ENCODE assay signal across 9 mouse cellular contexts in the genomic region with DNA sequence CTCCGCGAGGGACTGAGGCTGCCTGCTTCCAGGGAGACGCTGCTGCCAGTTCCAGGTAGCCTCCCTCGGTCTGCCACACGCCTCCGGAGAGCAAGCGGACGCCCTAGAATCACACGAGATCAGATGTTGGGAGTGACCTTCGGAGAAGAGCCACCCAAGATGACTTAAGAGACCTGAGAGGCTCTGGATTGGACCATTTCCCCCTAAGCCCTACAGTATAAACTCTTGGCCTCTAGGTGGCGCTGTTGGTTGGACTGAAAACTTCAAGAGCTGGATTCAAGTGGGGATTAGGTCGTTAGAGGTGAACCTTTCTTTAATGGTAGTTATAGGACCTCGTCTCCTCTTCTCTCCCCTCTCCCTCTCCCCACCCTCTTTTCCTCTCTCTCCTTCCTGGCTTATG.
DNase-seq lines count a peak whose midpoint lies in the region; ATAC-seq and TF ChIP-seq lines count a peak whose summit lies in the region.
"Had no signal": no experiment of that assay in that cellular context is flagged by ENCODE, and none has a peak within 500 bp of the region (broad histone marks: within the 10 kb centered on the region; RNA-seq: fewer than 3 reads in every experiment).

No protein-coding gene starts in this region.

- H3K27me3 ChIP-seq in kidney, embryonic 15.5 days = peaks cover 19% of the 10 kb centered on the region; the same call in 1 of the 2 replicates
- peaks cover 5% of the 10 kb centered on the region for H3K27me3 ChIP-seq in liver, embryonic 12.5 days (replicated peaks)

- peak; percentile 86 for DNase-seq in B cell, adult 2 months
- DNase-seq in ES-E14 (ENCODE audit: low read depth, low spot score) = peak; percentile 97
- peak; percentile 47 to 65 for DNase-seq in cerebellum, adult 18-20 months
- DNase-seq in frontal cortex, postnatal 25 days (ENCODE audit: low spot score in 2 of 2) = peak; percentile 43 to 62
- peak; percentile 86 for DNase-seq in retina, embryonic 14.5 days (ENCODE audit: low spot score)
- DNase-seq in thymus, postnatal 4 days = peak; percentile 86

- ATAC-seq in kidney, embryonic 15.5 days (replicated peaks; ENCODE audit: low FRiP score) = 0 out of 2 replicates have a peak, but pooled peaks have one; percentile 11
- peak; percentile 36 for ATAC-seq in liver, embryonic 12.5 days

- in situ Hi-C loops in ES-E14 (cut with MboI; ENCODE audit: low sequenced_read_pairs in 2 of 2, unreplicated experiment in 2 of 2) = no loop called here

- peaks cover 0 to 12% of the 10 kb centered on the region in 2 experiments; a peak in 2 of 4 replicates for H3K4me1 ChIP-seq in ES-E14 (ENCODE audit: control insufficient read depth in 2 of 2, insufficient read depth in 2 of 2, low read length in 2 of 2, poor library complexity in 1 of 2)
- H3K4me1 ChIP-seq in kidney, embryonic 15.5 days = peaks cover 14% of the 10 kb centered on the region
- H3K4me1 ChIP-seq in liver, embryonic 12.5 days = peaks cover 30% of the 10 kb centered on the region

- no peak overlapping the region for H3K4me3 ChIP-seq in ES-E14 (ENCODE audit: insufficient read depth in 1 of 2, low read depth in 1 of 2, low read length in 2 of 2, poor library complexity in 1 of 2, severe bottlenecking in 1 of 2)
- H3K4me3 ChIP-seq in kidney, embryonic 15.5 days (replicated peaks) = no peak overlapping the region
- H3K4me3 ChIP-seq in liver, embryonic 12.5 days = no peak overlapping the region
- H3K4me3 ChIP-seq: heart, embryonic 13.5 days had no signal

- H3K27ac ChIP-seq in ES-E14 (ENCODE audit: insufficient read depth, low read depth, low read length, poor library complexity, severe bottlenecking) = no peak overlapping the region
- H3K27ac ChIP-seq in kidney, embryonic 15.5 days = no peak overlapping the region
- H3K27ac ChIP-seq in liver, embryonic 12.5 days = no peak overlapping the region
- H3K27ac ChIP-seq: heart, embryonic 13.5 days had no signal

- no peaks in the 10 kb centered on the region for H3K9me3 ChIP-seq in ES-E14 (ENCODE audit: control insufficient read depth, insufficient read depth, low read depth, low read length)
- H3K9me3 ChIP-seq in kidney, embryonic 15.5 days (replicated peaks) = peaks cover 2% of the 10 kb centered on the region; the same call in 1 of the 2 replicates
- H3K9me3 ChIP-seq in liver, embryonic 12.5 days (replicated peaks) = peaks cover 6% of the 10 kb centered on the region

- H3K36me3 ChIP-seq in ES-E14 (ENCODE audit: control insufficient read depth, insufficient read depth, low read length, poor library complexity, severe bottlenecking) = no peaks in the 10 kb centered on the region
- no peaks in the 10 kb centered on the region for H3K36me3 ChIP-seq in kidney, embryonic 15.5 days
- no peaks in the 10 kb centered on the region for H3K36me3 ChIP-seq in liver, embryonic 12.5 days
- H3K36me3 ChIP-seq: heart, embryonic 13.5 days had no signal

- 12% methylated on average over 13 of the region's 13 CpGs for WGBS in kidney, embryonic 15.5 days
- WGBS in liver, embryonic 12.5 days (ENCODE audit: insufficient replicate concordance) = 14% methylated on average over 13 of the region's 13 CpGs

- no peak overlapping the region for H3K9ac ChIP-seq in ES-E14 (ENCODE audit: insufficient read depth, low read depth, low read length, poor library complexity, severe bottlenecking)
- H3K9ac ChIP-seq in kidney, embryonic 15.5 days = no peak overlapping the region
- H3K9ac ChIP-seq in liver, embryonic 12.5 days = no peak overlapping the region
- H3K9ac ChIP-seq: heart, embryonic 13.5 days had no signal

- no peak overlapping the region for H3K4me2 ChIP-seq in kidney, embryonic 15.5 days
- no peak overlapping the region for H3K4me2 ChIP-seq in liver, embryonic 12.5 days
- H3K4me2 ChIP-seq: heart, embryonic 13.5 days had no signal

TF ChIP-seq in ES-E14, 5 proteins besides CTCF, POLR2A, EP300 and RAD21:
- TF ChIP-seq ZC3H11A (IDR thresholded peaks at IDR 0.05; ENCODE audit: borderline replicate concordance, low read depth, low read length) = peak; percentile 25; the same call in 1 of the 2 replicates
- no peak for TF ChIP-seq HCFC1 (IDR thresholded peaks at IDR 0.05; ENCODE audit: borderline replicate concordance, insufficient read depth, low read length)
- peak; percentile 51; the same call in 1 of the 2 replicates for TF ChIP-seq CHD2 (IDR thresholded peaks at IDR 0.05; ENCODE audit: low read depth, low read length)
- no peak for TF ChIP-seq ZNF384 (IDR thresholded peaks at IDR 0.05; ENCODE audit: low read depth, low read length)
- TF ChIP-seq MAFK (IDR thresholded peaks at IDR 0.05; ENCODE audit: insufficient read depth, low read depth, low read length) = no peak
